Mouse (Mus musculus) limb, embryonic 15.5 days (tissue): Measurements from ENCODE around the gene H2-Ob. TPM values are rescaled to one million over a fixed set of nuclear protein-coding genes. Genes with fewer than 3 reads are reported as not detected.
"Not testable (repeated sequence)": the region's sequence is repeated elsewhere in the genome, so short reads cannot be mapped to it uniquely, and the experiment has no call there.

ENCODE experiments used
- ATAC-seq: fragments of 200-750 bp; cut with Nextera tagmentation; 2 replicates; pipeline ENCODE4 v1.8.0; 2017; ENCODE audit warnings: low read depth, moderate TSS enrichment; ENCODE audit not compliant: insufficient number of reproducible peaks, low FRiP score, low TSS enrichment
- H3K27ac ChIP-seq: fragments of 300-500 bp; sonication (generic); 2 replicates; pipeline ENCODE4 v1.5.1; 2015; ENCODE audit warnings: moderate library complexity, mild to moderate bottlenecking, inconsistent platforms
- H3K27me3 ChIP-seq: fragments of 300-500 bp; sonication (generic); 2 replicates; pipeline ENCODE4 v1.6.1; 2015; ENCODE audit warnings: inconsistent platforms
- H3K36me3 ChIP-seq: fragments of 300-500 bp; sonication (generic); 2 replicates; pipeline ENCODE4 v1.6.1; 2015; ENCODE audit warnings: inconsistent platforms
- H3K4me1 ChIP-seq: fragments of 300-500 bp; sonication (generic); 2 replicates; pipeline ENCODE4 v1.6.1; 2015; ENCODE audit warnings: inconsistent platforms
- H3K4me2 ChIP-seq: fragments of 300-500 bp; sonication (generic); 2 replicates; pipeline ENCODE4 v1.6.1; 2015; ENCODE audit warnings: mild to moderate bottlenecking, inconsistent platforms
- H3K4me3 ChIP-seq: fragments of 300-500 bp; sonication (generic); 2 replicates; pipeline ENCODE4 v1.5.1; 2015; ENCODE audit warnings: mild to moderate bottlenecking, inconsistent platforms
- H3K9ac ChIP-seq: fragments of 300-500 bp; sonication (generic); 2 replicates; pipeline ENCODE4 v1.6.1; 2015; ENCODE audit warnings: inconsistent platforms
- H3K9me3 ChIP-seq: fragments of 300-500 bp; sonication (generic); 2 replicates; pipeline ENCODE4 v1.6.1; 2016; ENCODE audit warnings: inconsistent platforms
- WGBS: fragments of 180-500 bp; shearing (Covaris S2); methylation state at CpG from one replicate; pipeline ENCODE4 v1.1.7; 2015; 5-methylcytosine and 5-hydroxymethylcytosine counted together
- polyA plus RNA-seq: library from polyadenylated mRNA; unstranded; fragments of >200 nt; fragmentation: Nextera tagmentation; extraction: Ambion mirVana; gene quantifications from 2 replicates; pipeline ENCODE4 v1.2.1, GENCODE M21; 2015

H2-Ob gene
- polyA plus RNA-seq, 1 experiment from 2014 or later, result not detected

DNA sequence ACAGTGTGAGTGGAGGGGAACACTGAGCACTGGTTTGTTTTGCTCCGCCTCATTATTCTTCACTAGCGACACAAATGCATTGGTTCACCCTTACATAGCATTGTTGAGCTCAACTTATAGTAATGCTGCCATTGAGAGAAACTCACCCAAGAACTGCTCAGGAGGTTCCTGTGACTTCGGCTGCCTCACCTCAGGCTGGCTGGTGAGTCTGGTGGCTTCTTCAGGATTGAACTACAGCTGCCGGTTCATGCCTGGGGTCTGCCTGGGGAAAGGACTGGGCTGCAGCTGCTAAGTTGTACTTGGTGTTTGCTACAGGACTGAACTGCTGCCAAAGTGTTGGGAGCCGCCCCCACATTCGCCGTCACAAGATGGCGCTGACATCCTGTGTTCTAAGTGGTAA, 13.3 kb upstream of the H2-Ob start:
- Histone ChIP-seq H3K4me3 (no peak overlapping the region), H3K9me3 (no peaks in the 10 kb centered on the region), H3K36me3 (no peaks in the 10 kb centered on the region), H3K27me3 (no peaks in the 10 kb centered on the region), H3K4me2 (no peak overlapping the region), H3K27ac (no peak overlapping the region), H3K9ac (no peak overlapping the region), H3K4me1 (no peaks in the 10 kb centered on the region)
- WGBS, result 96% methylated on average over 8 of the region's 8 CpGs
- no peak for ATAC-seq

DNA sequence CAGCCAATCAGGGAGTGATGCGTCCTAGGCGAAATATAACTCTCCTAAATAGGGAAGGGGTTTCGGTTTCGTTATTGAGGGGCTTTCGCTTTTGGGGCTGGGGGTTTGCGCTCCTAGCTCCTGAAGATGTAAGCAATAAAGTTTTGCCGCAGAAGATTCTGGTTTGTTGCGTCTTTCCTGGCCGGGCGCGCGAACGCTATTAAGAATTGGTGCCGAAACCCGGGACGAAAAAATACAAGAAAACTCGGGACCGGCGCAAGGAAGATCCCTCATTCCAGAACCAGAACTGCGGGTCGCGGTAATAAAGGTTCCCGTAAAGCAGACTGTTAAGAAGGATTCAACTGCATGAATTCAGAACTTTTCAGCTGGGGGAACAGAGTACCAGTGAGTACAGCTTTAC, 12.8 kb upstream of the H2-Ob start:
- H3K36me3 ChIP-seq, H3K9ac ChIP-seq, ATAC-seq, H3K4me1 ChIP-seq, H3K27me3 ChIP-seq, H3K27ac ChIP-seq, H3K9me3 ChIP-seq, H3K4me2 ChIP-seq, H3K4me3 ChIP-seq: not testable (repeated sequence)
- WGBS, result 98% methylated on average over 16 of the region's 23 CpGs

DNA sequence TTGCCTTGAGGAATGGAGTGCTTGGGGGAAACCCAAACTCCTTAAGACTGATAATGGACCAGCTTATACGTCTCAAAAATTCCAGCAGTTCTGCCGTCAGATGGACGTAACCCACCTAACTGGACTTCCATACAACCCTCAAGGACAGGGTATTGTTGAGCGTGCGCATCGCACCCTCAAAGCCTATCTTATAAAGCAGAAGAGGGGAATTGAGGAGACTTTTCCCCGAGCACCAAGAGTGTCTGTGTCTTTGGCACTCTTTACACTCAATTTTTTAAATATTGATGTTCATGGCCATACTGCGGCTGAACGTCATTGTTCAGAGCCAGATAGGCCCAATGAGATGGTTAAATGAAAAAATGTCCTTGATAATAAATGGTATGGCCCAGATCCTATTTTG, 7.7 kb upstream of the H2-Ob start:
- WGBS, result 94% methylated on average over 9 of the region's 9 CpGs

DNA sequence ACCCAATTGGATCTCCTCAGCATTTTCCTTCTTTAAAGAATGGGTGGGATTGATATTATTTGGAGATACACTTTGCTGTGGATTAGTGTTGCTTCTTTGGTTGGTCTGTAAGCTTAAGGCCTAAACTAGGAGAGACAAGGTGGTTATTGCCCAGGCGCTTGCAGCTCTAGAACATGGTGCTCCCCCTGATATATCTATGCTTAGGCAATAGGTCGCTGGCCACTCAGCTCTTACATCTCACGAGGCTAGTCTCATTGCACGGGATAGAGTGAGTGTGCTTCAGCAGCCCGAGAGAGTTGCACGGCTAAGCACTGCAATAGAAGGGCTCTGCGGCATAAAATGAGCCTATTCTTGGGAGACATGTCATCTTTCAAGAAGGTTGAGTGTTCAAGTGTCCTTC, 6.7 kb upstream of the H2-Ob start:
- not testable (repeated sequence) for H3K27me3 ChIP-seq, H3K4me1 ChIP-seq, H3K36me3 ChIP-seq, H3K9ac ChIP-seq, H3K4me2 ChIP-seq, ATAC-seq, H3K4me3 ChIP-seq, H3K27ac ChIP-seq, H3K9me3 ChIP-seq
- WGBS, result 85% methylated on average over 6 of the region's 7 CpGs

More for the DNA sequence above, 7.7 kb upstream of the H2-Ob start:
- not testable (repeated sequence) for H3K27me3 ChIP-seq, H3K4me1 ChIP-seq, H3K27ac ChIP-seq, H3K9me3 ChIP-seq, H3K4me2 ChIP-seq, H3K4me3 ChIP-seq, H3K9ac ChIP-seq, ATAC-seq, H3K36me3 ChIP-seq

DNA sequence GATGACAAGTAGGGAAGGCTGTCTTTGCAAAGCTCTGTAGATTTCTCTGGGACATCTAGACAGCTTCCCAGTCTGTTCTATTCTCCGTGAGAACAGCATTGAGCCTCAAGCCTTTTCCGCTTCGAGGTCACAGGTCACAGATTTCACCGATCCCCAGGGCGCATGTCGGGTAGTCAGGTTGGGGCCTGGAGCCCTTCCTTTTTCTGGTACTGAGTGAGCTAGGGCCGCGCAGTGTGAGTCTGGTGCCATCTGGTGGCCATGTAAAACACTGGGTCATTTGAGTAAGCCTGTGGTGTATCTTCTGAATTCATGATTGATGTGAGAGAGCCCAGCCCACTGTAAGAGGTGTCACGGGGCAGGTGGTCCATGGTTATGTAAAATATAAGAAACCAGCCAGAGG, 3.8 kb upstream of the H2-Ob start:
- Histone ChIP-seq H3K27ac (no peak overlapping the region), H3K4me1 (no peaks in the 10 kb centered on the region), H3K4me3 (no peak overlapping the region), H3K4me2 (no peak overlapping the region), H3K27me3 (no peaks in the 10 kb centered on the region), H3K9ac (no peak overlapping the region), H3K9me3 (no peaks in the 10 kb centered on the region), H3K36me3 (no peaks in the 10 kb centered on the region)
- 47% methylated on average over 9 of the region's 9 CpGs for WGBS
- no peak for ATAC-seq

GRCm38 (mm10) chr17:34236691-34237090, 2.0 kb upstream of the H2-Ob start:
- Histone ChIP-seq H3K4me1 (no peaks in the 10 kb centered on the region), H3K9me3 (no peaks in the 10 kb centered on the region), H3K4me3 (no peak overlapping the region), H3K4me2 (no peak overlapping the region), H3K36me3 (no peaks in the 10 kb centered on the region), H3K27ac (no peak overlapping the region), H3K9ac (no peak overlapping the region), H3K27me3 (no peaks in the 10 kb centered on the region)
- WGBS, result 79% methylated on average over 5 of the region's 5 CpGs
- ATAC-seq, result no peak

GRCm38 (mm10) chr17:34237741-34238140, 962 bp upstream of the H2-Ob start:
- ATAC-seq, result no peak
- no peak overlapping the region for H3K4me3 ChIP-seq
- no peaks in the 10 kb centered on the region for H3K9me3 ChIP-seq
- H3K27me3 ChIP-seq, result no peaks in the 10 kb centered on the region
- H3K27ac ChIP-seq, result no peak overlapping the region
- WGBS, result 78% methylated on average over 3 of the region's 3 CpGs
- no peaks in the 10 kb centered on the region for H3K4me1 ChIP-seq
- no peak overlapping the region for H3K4me2 ChIP-seq
- no peak overlapping the region for H3K9ac ChIP-seq
- H3K36me3 ChIP-seq, result no peaks in the 10 kb centered on the region

DNA sequence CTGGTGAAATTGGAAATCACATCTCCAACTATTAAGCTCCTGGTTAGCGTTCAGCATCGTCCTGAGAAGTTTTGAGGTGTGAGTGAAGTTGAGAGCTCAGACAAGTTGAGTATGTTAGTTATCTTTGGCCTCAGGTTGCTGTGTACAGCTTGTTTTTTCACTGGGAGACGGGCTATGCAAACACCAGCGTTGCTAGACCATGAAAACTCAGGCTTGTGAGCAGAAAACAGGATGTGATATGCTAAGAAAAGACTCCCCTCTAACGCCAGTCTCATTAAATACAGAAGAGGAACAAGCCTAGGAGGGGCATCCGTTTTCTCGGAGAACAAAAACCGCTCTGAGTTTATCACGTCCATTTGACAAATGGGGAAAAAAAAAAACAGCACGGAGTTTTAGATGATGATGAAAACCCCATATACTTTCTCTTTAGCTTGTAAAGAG, 918 bp downstream of the H2-Ob start:
- H3K9me3 ChIP-seq, result no peaks in the 10 kb centered on the region
- H3K4me2 ChIP-seq, result no peak overlapping the region
- WGBS, result 64% methylated on average over 10 of the region's 10 CpGs
- H3K27ac ChIP-seq, result no peak overlapping the region
- no peak overlapping the region for H3K9ac ChIP-seq
- H3K4me1 ChIP-seq, result no peaks in the 10 kb centered on the region
- no peaks in the 10 kb centered on the region for H3K36me3 ChIP-seq
- no peaks in the 10 kb centered on the region for H3K27me3 ChIP-seq
- no peak for ATAC-seq
- no peak overlapping the region for H3K4me3 ChIP-seq

GRCm38 (mm10) chr17:34240366-34240765, 1.7 kb downstream of the H2-Ob start:
- WGBS, result 68% methylated on average over 3 of the region's 3 CpGs
- H3K27ac ChIP-seq, result no peak overlapping the region

GRCm38 (mm10) chr17:34240916-34241315, 2.2 kb downstream of the H2-Ob start:
- Histone ChIP-seq H3K27ac (no peak overlapping the region), H3K36me3 (no peaks in the 10 kb centered on the region), H3K4me2 (no peak overlapping the region), H3K9ac (no peak overlapping the region), H3K9me3 (no peaks in the 10 kb centered on the region), H3K4me1 (no peaks in the 10 kb centered on the region), H3K27me3 (no peaks in the 10 kb centered on the region), H3K4me3 (no peak overlapping the region)
- ATAC-seq, result no peak
- 78% methylated on average over 6 of the region's 6 CpGs for WGBS

More at GRCm38 (mm10) chr17:34240366-34240765, 1.7 kb downstream of the H2-Ob start:
- Histone ChIP-seq H3K27me3 (no peaks in the 10 kb centered on the region), H3K9ac (no peak overlapping the region), H3K4me2 (no peak overlapping the region), H3K36me3 (no peaks in the 10 kb centered on the region), H3K4me1 (no peaks in the 10 kb centered on the region), H3K9me3 (no peaks in the 10 kb centered on the region), H3K4me3 (no peak overlapping the region)
- ATAC-seq, result no peak

- Histone ChIP-seq H3K9me3 (no peaks in the 10 kb centered on the region), H3K4me3 (no peak overlapping the region), H3K36me3 (no peaks in the 10 kb centered on the region), H3K9ac (no peak overlapping the region), H3K4me1 (no peaks in the 10 kb centered on the region), H3K4me2 (no peak overlapping the region), H3K27me3 (peaks cover 4% of the 10 kb centered on the region; the same call in 1 of the 2 replicates), H3K27ac (no peak overlapping the region)
- no peak for ATAC-seq
- 75% methylated on average over 4 of the region's 4 CpGs for WGBS
These were observed 6.0 kb downstream of the H2-Ob start for GRCm38 (mm10) chr17:34244656-34245055.

DNA sequence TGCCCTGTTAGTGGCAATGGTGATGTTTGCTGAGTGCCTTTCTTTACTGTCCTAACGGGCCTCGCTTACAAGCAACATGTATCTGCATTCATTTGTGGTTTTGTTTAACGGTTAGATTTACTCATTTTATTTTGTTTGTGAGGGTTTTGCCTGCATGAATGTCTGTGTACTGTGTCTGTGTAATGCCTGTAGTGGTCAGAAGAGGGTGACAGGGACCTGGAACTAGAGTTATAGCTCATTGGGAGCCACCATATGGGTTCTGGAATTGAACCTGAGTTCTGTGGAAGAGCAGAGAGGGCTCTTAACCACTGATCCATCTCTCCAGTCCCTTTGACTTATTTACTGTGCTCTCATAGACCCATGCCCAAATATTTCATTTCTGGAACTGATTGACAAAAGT, 8.3 kb downstream of the H2-Ob start:
- Histone ChIP-seq H3K4me2 (no peak overlapping the region), H3K36me3 (no peaks in the 10 kb centered on the region), H3K27ac (no peak overlapping the region), H3K9ac (no peak overlapping the region), H3K4me1 (no peaks in the 10 kb centered on the region), H3K9me3 (no peaks in the 10 kb centered on the region), H3K27me3 (peaks cover 10% of the 10 kb centered on the region; the same call in 1 of the 2 replicates), H3K4me3 (no peak overlapping the region)
- 77% methylated on average over 3 of the region's 3 CpGs for whole genome bisulfite sequencing
- no peak for ATAC-seq

GRCm38 (mm10) chr17:34248764-34249163, 10.1 kb downstream of the H2-Ob start:
- H3K4me1 ChIP-seq, result no peaks in the 10 kb centered on the region
- no peak overlapping the region for H3K4me3 ChIP-seq
- ATAC-seq, result no peak
- H3K9me3 ChIP-seq, result no peaks in the 10 kb centered on the region
- H3K27me3 ChIP-seq, result peaks cover 11% of the 10 kb centered on the region; the same call in 1 of the 2 replicates
- H3K27ac ChIP-seq, result no peak overlapping the region
- H3K4me2 ChIP-seq, result no peak overlapping the region
- 71% methylated on average over 2 of the region's 2 CpGs for WGBS
- no peak overlapping the region for H3K9ac ChIP-seq
- H3K36me3 ChIP-seq, result no peaks in the 10 kb centered on the region
